Mouse (Mus musculus) heart, embryonic 12.5 days (tissue): ENCODE measurements at regions not wholly inside any gene's neighbourhood (a gene's known extent, or its start where the extent isn't known, plus 50 kb on each side); places are given as distances from the start of the nearest gene placed in this dataset.

Experiments used
- ATAC-seq: fragments of 200-750 bp; cut with Nextera tagmentation; 2 replicates; pipeline ENCODE4 v1.8.0; 2017; ENCODE audit warnings: moderate TSS enrichment, moderate library complexity; ENCODE audit not compliant: insufficient number of reproducible peaks, low FRiP score
- H3K27ac ChIP-seq: fragments of 300-500 bp; sonication (generic); 2 replicates; pipeline ENCODE4 v1.5.1; 2016; ENCODE audit warnings: mild to moderate bottlenecking, moderate library complexity; ENCODE audit not compliant: poor library complexity, severe bottlenecking
- H3K27me3 ChIP-seq: fragments of 300-500 bp; sonication (generic); replicated peaks from 2 replicates; pipeline ENCODE4 v1.6.1; 2016; ENCODE audit warnings: mild to moderate bottlenecking, moderate library complexity
- H3K36me3 ChIP-seq: fragments of 300-500 bp; sonication (generic); 2 replicates; pipeline ENCODE4 v1.6.1; 2016; ENCODE audit warnings: mild to moderate bottlenecking, moderate library complexity
- H3K4me1 ChIP-seq: fragments of 300-500 bp; sonication (generic); replicated peaks from 2 replicates; pipeline ENCODE4 v1.6.1; 2016; ENCODE audit warnings: mild to moderate bottlenecking
- H3K4me2 ChIP-seq: fragments of 300-500 bp; sonication (generic); 2 replicates; pipeline ENCODE4 v1.6.1; 2016; ENCODE audit warnings: mild to moderate bottlenecking, moderate library complexity
- H3K4me3 ChIP-seq: fragments of 300-500 bp; sonication (generic); 2 replicates; pipeline ENCODE4 v1.5.1; 2016; ENCODE audit warnings: mild to moderate bottlenecking
- H3K9ac ChIP-seq: fragments of 300-500 bp; sonication (generic); 2 replicates; pipeline ENCODE4 v1.6.1; 2016; ENCODE audit warnings: mild to moderate bottlenecking, moderate library complexity
- H3K9me3 ChIP-seq: fragments of 300-500 bp; sonication (generic); replicated peaks from 2 replicates; pipeline ENCODE4 v1.6.1; 2016; ENCODE audit warnings: mild to moderate bottlenecking, moderate library complexity
- WGBS: fragments of 180-500 bp; shearing (Covaris S2); methylation state at CpG from one replicate; pipeline ENCODE4 v1.1.7; 2016; 5-methylcytosine and 5-hydroxymethylcytosine counted together

DNA sequence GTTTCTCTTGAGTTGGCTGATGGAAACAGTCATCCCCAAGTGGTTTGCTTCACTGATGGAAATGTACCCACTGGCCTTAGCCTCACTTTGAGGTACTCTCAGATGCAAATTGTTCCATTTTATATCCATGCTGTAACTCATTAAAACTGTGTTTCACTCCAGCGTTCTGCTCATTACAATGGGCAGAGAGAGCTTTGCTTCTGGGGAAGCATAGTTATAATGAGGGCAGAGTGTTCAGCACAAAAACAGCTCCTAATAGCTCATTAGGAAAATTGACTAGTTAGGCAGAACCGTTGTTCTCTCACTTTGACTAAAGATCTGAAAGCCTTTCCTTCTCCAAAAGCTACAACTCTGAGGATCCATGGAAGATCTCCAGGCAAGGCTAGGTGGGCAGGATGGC lies 771.2 kb downstream of the Ntrk3 start:
- no peaks in the 10 kb centered on the region for H3K4me1 ChIP-seq
- H3K36me3 ChIP-seq: no peaks in the 10 kb centered on the region
- no peak for ATAC-seq
- WGBS: 77% methylated on average over 2 of the region's 2 CpGs
- H3K4me2 ChIP-seq: no peak overlapping the region
- H3K27me3 ChIP-seq: no peaks in the 10 kb centered on the region
- H3K9me3 ChIP-seq: no peaks in the 10 kb centered on the region
- no peak overlapping the region for H3K27ac ChIP-seq
- no peak overlapping the region for H3K4me3 ChIP-seq
- H3K9ac ChIP-seq: no peak overlapping the region

DNA sequence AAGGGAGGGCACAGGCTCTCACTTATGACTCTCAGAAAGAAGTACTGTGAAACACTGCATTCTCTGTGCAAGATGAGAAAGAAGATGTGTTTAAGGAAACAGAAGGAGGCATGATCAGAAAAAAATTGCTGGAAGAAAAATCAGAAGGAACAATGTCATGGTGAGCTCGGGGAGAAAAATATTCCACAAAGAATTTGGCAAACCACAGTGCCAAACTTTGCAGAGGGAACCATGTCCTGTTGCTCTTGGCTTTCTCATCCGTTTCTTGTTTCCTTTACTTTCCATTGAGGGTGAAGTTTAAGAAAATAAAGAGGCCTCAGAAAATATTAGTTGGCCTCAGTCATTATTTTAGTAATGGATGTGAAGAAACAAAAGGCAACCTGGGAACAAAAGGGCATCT lies 804.4 kb downstream of the Ntrk3 start:
- H3K9me3 ChIP-seq: no peaks in the 10 kb centered on the region
- H3K9ac ChIP-seq: no peak overlapping the region
- 44% methylated on average over 2 of the region's 2 CpGs for WGBS
- ATAC-seq: no peak
- no peaks in the 10 kb centered on the region for H3K27me3 ChIP-seq
- H3K36me3 ChIP-seq: no peaks in the 10 kb centered on the region
- H3K27ac ChIP-seq: no peak overlapping the region
- no peak overlapping the region for H3K4me3 ChIP-seq
- H3K4me2 ChIP-seq: no peak overlapping the region
- no peaks in the 10 kb centered on the region for H3K4me1 ChIP-seq

GRCm38 (mm10) chr7:77928479-77929467 lies 809.0 kb downstream of the Ntrk3 start:
- 82% methylated on average over 4 of the region's 4 CpGs for WGBS
- no peak overlapping the region for H3K4me2 ChIP-seq

GRCm38 (mm10) chr7:77899231-77899630 lies 838.6 kb downstream of the Ntrk3 start:
- WGBS: 40% methylated on average over 7 of the region's 7 CpGs

More at GRCm38 (mm10) chr7:77928479-77929467, 809.0 kb downstream of the Ntrk3 start:
- Histone ChIP-seq H3K9ac (no peak overlapping the region), H3K27me3 (no peaks in the 10 kb centered on the region), H3K4me1 (no peaks in the 10 kb centered on the region), H3K4me3 (no peak overlapping the region), H3K9me3 (no peaks in the 10 kb centered on the region), H3K27ac (no peak overlapping the region), H3K36me3 (no peaks in the 10 kb centered on the region)
- ATAC-seq: no peak

GRCm38 (mm10) chr7:77888543-77888942 lies 849.3 kb downstream of the Ntrk3 start:
- no peaks in the 10 kb centered on the region for H3K36me3 ChIP-seq
- no peak overlapping the region for H3K9ac ChIP-seq
- WGBS: 73% methylated on average over 2 of the region's 2 CpGs
- H3K4me1 ChIP-seq: no peaks in the 10 kb centered on the region
- no peak overlapping the region for H3K4me2 ChIP-seq
- H3K27ac ChIP-seq: no peak overlapping the region
- H3K4me3 ChIP-seq: no peak overlapping the region
- H3K27me3 ChIP-seq: no peaks in the 10 kb centered on the region
- H3K9me3 ChIP-seq: no peaks in the 10 kb centered on the region
- ATAC-seq: no peak

More at GRCm38 (mm10) chr7:77899231-77899630, 838.6 kb downstream of the Ntrk3 start:
- H3K9ac ChIP-seq: no peak overlapping the region
- no peaks in the 10 kb centered on the region for H3K9me3 ChIP-seq
- H3K27ac ChIP-seq: no peak overlapping the region
- H3K27me3 ChIP-seq: no peaks in the 10 kb centered on the region
- no peaks in the 10 kb centered on the region for H3K36me3 ChIP-seq
- H3K4me1 ChIP-seq: no peaks in the 10 kb centered on the region
- H3K4me2 ChIP-seq: no peak overlapping the region
- no peak for ATAC-seq
- no peak overlapping the region for H3K4me3 ChIP-seq

GRCm38 (mm10) chr7:77882605-77883354 lies 855.0 kb downstream of the Ntrk3 start:
- no peaks in the 10 kb centered on the region for H3K9me3 ChIP-seq
- 81% methylated on average over 5 of the region's 5 CpGs for WGBS
- no peaks in the 10 kb centered on the region for H3K36me3 ChIP-seq
- H3K9ac ChIP-seq: no peak overlapping the region
- no peak overlapping the region for H3K27ac ChIP-seq
- no peak overlapping the region for H3K4me2 ChIP-seq
- ATAC-seq: no peak
- H3K4me1 ChIP-seq: no peaks in the 10 kb centered on the region
- no peaks in the 10 kb centered on the region for H3K27me3 ChIP-seq
- H3K4me3 ChIP-seq: no peak overlapping the region

GRCm38 (mm10) chr7:77867518-77867917 lies 870.3 kb downstream of the Ntrk3 start:
- Histone ChIP-seq H3K9ac (no peak overlapping the region), H3K4me2 (no peak overlapping the region), H3K27me3 (no peaks in the 10 kb centered on the region), H3K36me3 (no peaks in the 10 kb centered on the region), H3K27ac (no peak overlapping the region), H3K4me1 (no peaks in the 10 kb centered on the region), H3K4me3 (no peak overlapping the region), H3K9me3 (no peaks in the 10 kb centered on the region)
- 58% methylated on average over 4 of the region's 4 CpGs for WGBS
- no peak for ATAC-seq

- no peak overlapping the region for H3K27ac ChIP-seq
- ATAC-seq: no peak
- H3K4me3 ChIP-seq: no peak overlapping the region
- no peak overlapping the region for H3K9ac ChIP-seq
- WGBS: 88% methylated on average over 8 of the region's 8 CpGs
- H3K36me3 ChIP-seq: no peaks in the 10 kb centered on the region
- H3K4me2 ChIP-seq: no peak overlapping the region
- H3K9me3 ChIP-seq: no peaks in the 10 kb centered on the region
- H3K27me3 ChIP-seq: no peaks in the 10 kb centered on the region
- H3K4me1 ChIP-seq: peaks cover 8% of the 10 kb centered on the region; the same call in 1 of the 2 replicates
Measured at GRCm38 (mm10) chr7:77861841-77862240, 876.0 kb downstream of the Ntrk3 start.

- Histone ChIP-seq H3K36me3 (no peaks in the 10 kb centered on the region), H3K4me3 (no peak overlapping the region), H3K27ac (0 out of 2 replicates have a peak overlapping the region, but pooled peaks have one; percentile 33), H3K4me2 (peak overlapping the region; percentile 11; the same call in 1 of the 2 replicates), H3K4me1 (peaks cover 12% of the 10 kb centered on the region), H3K9me3 (no peaks in the 10 kb centered on the region), H3K9ac (no peak overlapping the region), H3K27me3 (no peaks in the 10 kb centered on the region)
- WGBS: 55% methylated on average over 4 of the region's 4 CpGs
- ATAC-seq: no peak
Measured at GRCm38 (mm10) chr7:77858436-77858835, 879.4 kb downstream of the Ntrk3 start.

GRCm38 (mm10) chr7:77857979-77858378 lies 879.8 kb downstream of the Ntrk3 start:
- Histone ChIP-seq H3K36me3 (no peaks in the 10 kb centered on the region), H3K4me2 (peak overlapping the region; percentile 11; the same call in 1 of the 2 replicates), H3K4me3 (no peak overlapping the region), H3K4me1 (peaks cover 12% of the 10 kb centered on the region), H3K27ac (no peak overlapping the region), H3K27me3 (no peaks in the 10 kb centered on the region), H3K9me3 (no peaks in the 10 kb centered on the region), H3K9ac (no peak overlapping the region)
- ATAC-seq: 0 out of 2 replicates have a peak, but pooled peaks have one; percentile 36
- WGBS: 13% methylated on average over 5 of the region's 5 CpGs

DNA sequence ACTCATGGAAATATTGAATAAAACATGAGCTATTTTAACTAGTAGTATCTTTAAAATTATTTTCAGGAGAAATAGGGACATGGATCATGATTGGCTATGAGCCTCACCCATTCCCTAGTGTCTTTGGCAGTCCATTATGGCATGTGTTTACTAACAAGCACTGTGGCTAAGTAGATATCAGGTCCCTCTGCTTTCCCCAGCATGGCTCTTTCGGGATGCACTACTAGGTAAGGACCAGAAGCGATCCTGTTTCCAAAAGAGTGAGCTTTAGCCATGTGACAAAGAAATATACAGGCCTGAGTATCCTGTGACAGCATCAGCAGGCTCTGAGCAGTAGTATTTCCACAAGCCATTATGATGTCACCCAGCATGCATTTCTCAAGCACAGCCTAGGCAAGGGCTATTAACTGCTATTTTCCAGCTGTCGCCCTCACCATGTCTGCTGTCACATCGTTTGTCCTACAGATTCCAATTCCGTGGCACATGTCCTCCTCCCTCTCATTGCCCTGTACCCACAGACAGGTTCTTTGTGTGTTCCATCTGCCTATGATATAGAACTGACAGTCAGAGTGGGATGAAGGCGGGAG lies 882.1 kb downstream of the Ntrk3 start:
- Histone ChIP-seq H3K9me3 (no peaks in the 10 kb centered on the region), H3K4me2 (no peak overlapping the region), H3K27ac (no peak overlapping the region), H3K4me3 (no peak overlapping the region), H3K27me3 (no peaks in the 10 kb centered on the region), H3K9ac (no peak overlapping the region), H3K36me3 (no peaks in the 10 kb centered on the region), H3K4me1 (peaks cover 12% of the 10 kb centered on the region)
- 76% methylated on average over 6 of the region's 6 CpGs for WGBS
- no peak for ATAC-seq
